ENCODE assay signal across 19 mouse cellular contexts in the genomic region with DNA sequence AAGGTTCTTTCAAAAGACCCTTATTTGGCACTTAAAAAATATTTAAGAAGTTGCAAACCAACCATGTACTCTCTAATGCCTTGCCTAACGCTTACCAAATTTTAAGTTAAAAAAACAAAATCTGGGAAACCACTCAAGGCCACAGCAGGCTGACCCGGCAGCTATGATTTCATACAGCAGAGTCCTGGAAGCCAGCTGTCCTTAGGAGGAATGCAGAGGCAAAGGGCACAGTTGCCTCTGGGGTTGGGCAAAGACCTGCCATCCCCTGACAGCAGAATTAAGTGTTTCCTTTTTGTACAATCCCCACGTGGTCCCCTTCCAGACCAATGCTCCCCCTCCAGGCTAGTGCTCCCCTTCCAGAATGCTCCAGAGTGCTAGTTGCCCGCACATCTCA.
A peak's percentile ranks its signal among the peaks of the same experiment; 100 is the strongest.
DNase-seq lines count a peak whose midpoint lies in the region; ATAC-seq and TF ChIP-seq lines count a peak whose summit lies in the region.
"Had no signal": no experiment of that assay in that cellular context is flagged by ENCODE, and none has a peak within 500 bp of the region (broad histone marks: within the 10 kb centered on the region; RNA-seq: fewer than 3 reads in every experiment).

No protein-coding gene starts in this region.

- H3K9ac ChIP-seq in forebrain, embryonic 13.5 days = no peak overlapping the region
- no peak overlapping the region for H3K9ac ChIP-seq in forebrain, embryonic 11.5 days (ENCODE audit: low read length)
- H3K9ac ChIP-seq: heart, embryonic 13.5 days; hindbrain, embryonic 15.5 days; limb, embryonic 12.5 days; liver, postnatal 0 days had no signal

- H3K4me3 ChIP-seq in forebrain, embryonic 13.5 days = no peak overlapping the region
- H3K4me3 ChIP-seq in forebrain, embryonic 11.5 days (ENCODE audit: low read depth, low read length) = no peak overlapping the region
- no peak overlapping the region for H3K4me3 ChIP-seq in kidney, adult 2 months (ENCODE audit: insufficient read depth, low read depth, low read length)
- H3K4me3 ChIP-seq: gastrocnemius, adult 2 months; heart, embryonic 13.5 days; hindbrain, embryonic 15.5 days; limb, embryonic 12.5 days; megakaryocyte, embryonic 14.5 days had no signal

- no peak for DNase-seq in forebrain, embryonic 11.5 days (ENCODE audit: low spot score)
- DNase-seq in kidney, adult 2 months = peak; percentile 4
- no peak for DNase-seq in kidney, postnatal 25 days
- peak; percentile 3 for DNase-seq in adipocyte (ENCODE audit: low spot score)
- peak; percentile 53 to 60 for DNase-seq in adrenal gland, postnatal 36 days
- no peak for DNase-seq in frontal cortex, postnatal 36 days (ENCODE audit: low spot score in 2 of 2)
- DNase-seq in spleen, adult 18-20 months = no peak
- DNase-seq: cerebellum, adult 2 months; gastrocnemius, adult 2 months; kidney, adult 8-10 months; liver, postnatal 0 days; retina, postnatal 1 day; thymus, postnatal 4 days had no signal

- ATAC-seq in forebrain, embryonic 13.5 days = no peak
- ATAC-seq in forebrain, embryonic 11.5 days (replicated peaks; ENCODE audit: low FRiP score) = no peak
- ATAC-seq: liver, postnatal 0 days had no signal

- peaks cover 4% of the 10 kb centered on the region; the same call in 1 of the 2 replicates for H3K4me1 ChIP-seq in forebrain, embryonic 13.5 days
- H3K4me1 ChIP-seq in forebrain, embryonic 11.5 days (replicated peaks; ENCODE audit: control insufficient read depth, insufficient read depth, low read length) = no peaks in the 10 kb centered on the region; the same call in 1 of the 2 replicates
- H3K4me1 ChIP-seq in kidney, adult 2 months (ENCODE audit: control insufficient read depth, insufficient read depth, low read length) = no peaks in the 10 kb centered on the region
- H3K4me1 ChIP-seq: heart, embryonic 13.5 days; limb, embryonic 12.5 days; megakaryocyte, embryonic 14.5 days had no signal

- TF ChIP-seq POLR2A in kidney, adult 2 months (IDR thresholded peaks at IDR 0.05; ENCODE audit: low read depth, low read length) = no peak

- no peaks in the 10 kb centered on the region for H3K27me3 ChIP-seq in forebrain, embryonic 13.5 days
- no peaks in the 10 kb centered on the region for H3K27me3 ChIP-seq in forebrain, embryonic 11.5 days (ENCODE audit: control insufficient read depth, insufficient read depth, low read length)
- H3K27me3 ChIP-seq in kidney, adult 2 months (replicated peaks; ENCODE audit: control insufficient read depth, insufficient read depth, low read length) = no peaks in the 10 kb centered on the region
- H3K27me3 ChIP-seq: heart, embryonic 13.5 days; hindbrain, embryonic 15.5 days; limb, embryonic 12.5 days; megakaryocyte, embryonic 14.5 days had no signal

- H3K4me2 ChIP-seq in forebrain, embryonic 13.5 days = no peak overlapping the region
- H3K4me2 ChIP-seq in forebrain, embryonic 11.5 days (ENCODE audit: low read depth, low read length, severe bottlenecking) = no peak overlapping the region
- H3K4me2 ChIP-seq: heart, embryonic 13.5 days; hindbrain, embryonic 15.5 days; limb, embryonic 12.5 days had no signal

- no peaks in the 10 kb centered on the region for H3K9me3 ChIP-seq in forebrain, embryonic 13.5 days (replicated peaks)
- no peaks in the 10 kb centered on the region for H3K9me3 ChIP-seq in forebrain, embryonic 11.5 days (ENCODE audit: control insufficient read depth, low read length)
- H3K9me3 ChIP-seq: heart, embryonic 13.5 days; hindbrain, embryonic 15.5 days; limb, embryonic 12.5 days had no signal

- H3K36me3 ChIP-seq in forebrain, embryonic 13.5 days (ENCODE audit: poor library complexity, severe bottlenecking) = no peaks in the 10 kb centered on the region
- H3K36me3 ChIP-seq in forebrain, embryonic 11.5 days (ENCODE audit: control insufficient read depth, insufficient read depth, low read length) = no peaks in the 10 kb centered on the region
- no peaks in the 10 kb centered on the region for H3K36me3 ChIP-seq in kidney, adult 2 months (ENCODE audit: control insufficient read depth, insufficient read depth, low read length)
- H3K36me3 ChIP-seq: heart, embryonic 13.5 days; hindbrain, embryonic 15.5 days; limb, embryonic 12.5 days had no signal

- H3K27ac ChIP-seq in forebrain, embryonic 13.5 days = peak overlapping the region; percentile 51; the same call in 1 of the 2 replicates
- H3K27ac ChIP-seq in forebrain, embryonic 11.5 days (ENCODE audit: low read depth, low read length) = no peak overlapping the region
- H3K27ac ChIP-seq in kidney, adult 2 months (ENCODE audit: insufficient read depth, low read depth, low read length) = no peak overlapping the region
- H3K27ac ChIP-seq: gastrocnemius, adult 2 months; heart, embryonic 13.5 days; hindbrain, embryonic 15.5 days; limb, embryonic 12.5 days; stomach, postnatal 0 days had no signal

- TF ChIP-seq CTCF in kidney, adult 2 months (conservative IDR thresholded peaks at IDR 0.05; ENCODE audit: insufficient read depth, insufficient read length, low read depth, low read length) = no peak

- 51% methylated on average over 4 of the region's 4 CpGs for WGBS in forebrain, embryonic 13.5 days
- WGBS in forebrain, embryonic 11.5 days = 68% methylated on average over 4 of the region's 4 CpGs
- 46% methylated on average over 4 of the region's 4 CpGs for WGBS in kidney, adult 2 months

Comparison
In these comparisons a context has a peak if more than half of its experiments do, and no peak if none do; other contexts are left out.
1. DNase-seq: peak in kidney, adult 2 months (single experiment), adipocyte (single experiment) and adrenal gland, postnatal 36 days (2 of 2); none in forebrain, embryonic 11.5 days (single experiment), kidney, postnatal 25 days (0 of 2), frontal cortex, postnatal 36 days (0 of 2) and spleen, adult 18-20 months (0 of 2).